Mouse (Mus musculus): Measurements from ENCODE around the gene Gpatch3.

Gpatch3 gene

GRCm38 (mm10) chr4:133574070-133574842 lies at the start of gene Gpatch3:
Gene Gpatch3 (plus strand): TSS chr4:133574745.
- peak; percentile 90 for DNase-seq (ENCODE audit: low spot score)

- no peak for DNase-seq (ENCODE audit: low spot score)
These were observed 46.8 kb upstream of the Gpatch3 start for GRCm38 (mm10) chr4:133527788-133528187.

- DNase-seq (ENCODE audit: low spot score), result no peak
These were observed 41.8 kb upstream of the Gpatch3 start for GRCm38 (mm10) chr4:133532777-133533176.

- no peak for DNase-seq (ENCODE audit: low spot score)
These were observed 38.5 kb upstream of the Gpatch3 start for GRCm38 (mm10) chr4:133536081-133536480.

- no peak for DNase-seq (ENCODE audit: low spot score)
These were observed 37.9 kb upstream of the Gpatch3 start for GRCm38 (mm10) chr4:133536652-133537051.

GRCm38 (mm10) chr4:133545272-133546231 lies 29.0 kb upstream of the Gpatch3 start, which contains the start of gene Nudc:
Gene Nudc (minus strand): TSS chr4:133545996.
- DNase-seq (ENCODE audit: low spot score), result peak; percentile 96

GRCm38 (mm10) chr4:133552029-133552428 lies 22.5 kb upstream of the Gpatch3 start:
- no peak for DNase-seq (ENCODE audit: low spot score)

- DNase-seq (ENCODE audit: low spot score), result no peak
These were observed 21.6 kb upstream of the Gpatch3 start, which contains the start of gene Nr0b2 for GRCm38 (mm10) chr4:133552768-133553447. Gene Nr0b2 (plus strand): TSS chr4:133553376.

- DNase-seq (ENCODE audit: low spot score), result no peak
These were observed 20.9 kb upstream of the Gpatch3 start for GRCm38 (mm10) chr4:133553448-133554330.

GRCm38 (mm10) chr4:133557041-133557717 lies 17.4 kb upstream of the Gpatch3 start:
- no peak for DNase-seq (ENCODE audit: low spot score)

GRCm38 (mm10) chr4:133559846-133560245 lies 14.7 kb upstream of the Gpatch3 start:
- no peak for DNase-seq (ENCODE audit: low spot score)

- no peak for DNase-seq (ENCODE audit: low spot score)
These were observed 12.9 kb upstream of the Gpatch3 start for GRCm38 (mm10) chr4:133561622-133562021.

- no peak for DNase-seq (ENCODE audit: low spot score)
These were observed 11.4 kb upstream of the Gpatch3 start for GRCm38 (mm10) chr4:133563123-133563571.

- DNase-seq (ENCODE audit: low spot score), result no peak
These were observed 7.3 kb upstream of the Gpatch3 start for GRCm38 (mm10) chr4:133567251-133567650.

- DNase-seq (ENCODE audit: low spot score), result no peak
These were observed 5.1 kb upstream of the Gpatch3 start for GRCm38 (mm10) chr4:133569291-133570065.

GRCm38 (mm10) chr4:133570066-133570466 lies 4.5 kb upstream of the Gpatch3 start:
- DNase-seq (ENCODE audit: low spot score), result no peak

GRCm38 (mm10) chr4:133574843-133575202 lies 278 bp downstream of the Gpatch3 start:
- DNase-seq (ENCODE audit: low spot score), result no peak

GRCm38 (mm10) chr4:133577983-133578382 lies 3.4 kb downstream of the Gpatch3 start:
- no peak for DNase-seq (ENCODE audit: low spot score)

- no peak for DNase-seq (ENCODE audit: low spot score)
These were observed 9.1 kb downstream of the Gpatch3 start for GRCm38 (mm10) chr4:133583690-133584058.

Data from c-Kit-positive CD71-positive TER-119-positive erythroid progenitor cells, embryonic 14.5 days (primary cell).